Mouse (Mus musculus): Measurements from ENCODE around the gene Ilk.

DNA sequence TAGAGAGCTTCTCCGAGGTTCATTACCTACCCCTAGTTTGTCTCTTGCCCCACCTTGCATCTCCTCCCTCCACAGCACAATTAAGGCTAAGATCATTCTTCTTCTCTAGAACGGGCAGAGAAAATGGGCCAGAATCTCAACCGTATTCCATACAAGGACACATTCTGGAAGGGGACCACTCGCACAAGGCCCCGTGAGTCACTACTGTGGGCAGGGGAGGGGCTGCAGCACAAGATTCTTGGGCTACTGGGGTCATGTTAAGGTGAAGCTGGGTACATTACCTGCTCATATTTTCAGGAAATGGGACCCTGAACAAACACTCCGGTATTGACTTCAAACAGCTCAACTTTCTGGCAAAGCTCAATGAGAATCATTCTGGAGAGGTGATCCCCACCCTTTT lies 4.5 kb downstream of the Ilk start:
- no peak for TF ChIP-seq CTCF (IDR thresholded peaks at IDR 0.05)
- TF ChIP-seq EP300 (IDR thresholded peaks at IDR 0.05), result no peak
